Mouse (Mus musculus): Measurements from ENCODE around the gene Tcp11. TPM values are rescaled to one million over a fixed set of nuclear protein-coding genes. Genes with fewer than 3 reads are reported as not detected.

Gene Tcp11
- 1.1 TPM for polyA plus RNA-seq (2017; shearing (Covaris generic))

GRCm38 (mm10) chr17:28080045-28080816 is at the start of gene Tcp11:
Gene Tcp11 (minus strand): TSS chr17:28080639.

Other genes starting within 250 kb of the Tcp11 start
- gene Snrpc, start 242.5 kb downstream of the Tcp11 start, polyA plus RNA-seq (2017; shearing (Covaris generic)), result 193 TPM
- 3.3 TPM for gene Uhrf1bp1, start 224.2 kb downstream of the Tcp11 start, polyA plus RNA-seq (2017; shearing (Covaris generic))
- gene Anks1, start 171.3 kb downstream of the Tcp11 start, polyA plus RNA-seq (2017; shearing (Covaris generic)), result 8.9 TPM
- 48.3 TPM for gene Taf11, start 170.8 kb downstream of the Tcp11 start, polyA plus RNA-seq (2017; shearing (Covaris generic))
- not detected for gene Scube3, start 61.5 kb upstream of the Tcp11 start, polyA plus RNA-seq (2017; shearing (Covaris generic))
- gene Zfp523, start 96.5 kb upstream of the Tcp11 start, polyA plus RNA-seq (2017; shearing (Covaris generic)), result 6.1 TPM
- gene Def6, start 127.1 kb upstream of the Tcp11 start, polyA plus RNA-seq (2017; shearing (Covaris generic)), result 218 TPM
- 2.1 TPM for gene Ppard, start 152.1 kb upstream of the Tcp11 start, polyA plus RNA-seq (2017; shearing (Covaris generic))
- gene Fance, start 232.9 kb upstream of the Tcp11 start, polyA plus RNA-seq (2017; shearing (Covaris generic)), result 9.0 TPM
- 322 TPM for gene Rpl10a, start 247.8 kb upstream of the Tcp11 start, polyA plus RNA-seq (2017; shearing (Covaris generic))